Mouse (Mus musculus): Measurements from ENCODE around the gene Cphx3.
"Not testable (repeated sequence)": the region's sequence is repeated elsewhere in the genome, so short reads cannot be mapped to it uniquely, and the experiment has no call there.

The Cphx3 gene

GRCm38 (mm10) chr14:26173955-26174354 is 91.9 kb downstream of the Cphx3 start:
- not testable (repeated sequence) for DNase-seq (ENCODE audit: low spot score in 2 of 2)

- DNase-seq (ENCODE audit: low spot score in 2 of 2) = not testable (repeated sequence)
These were observed 92.9 kb downstream of the Cphx3 start for GRCm38 (mm10) chr14:26175028-26175427.

- DNase-seq (ENCODE audit: low spot score in 2 of 2) = not testable (repeated sequence)
These were observed 99.6 kb downstream of the Cphx3 start for GRCm38 (mm10) chr14:26181660-26182059.

GRCm38 (mm10) chr14:26182380-26182779 is 100.3 kb downstream of the Cphx3 start, which contains the start of gene Plac9b:
TSS of gene Plac9b (minus strand) at chr14:26182480.
- DNase-seq (ENCODE audit: low spot score in 2 of 2) = not testable (repeated sequence)

GRCm38 (mm10) chr14:26186638-26187037 is 104.5 kb downstream of the Cphx3 start:
- not testable (repeated sequence) for DNase-seq (ENCODE audit: low spot score in 2 of 2)

GRCm38 (mm10) chr14:26188361-26188760 is 106.3 kb downstream of the Cphx3 start:
- DNase-seq (ENCODE audit: low spot score in 2 of 2) = not testable (repeated sequence)

- DNase-seq (ENCODE audit: low spot score in 2 of 2) = not testable (repeated sequence)
These were observed 115.8 kb downstream of the Cphx3 start for GRCm38 (mm10) chr14:26197851-26198250.

- DNase-seq (ENCODE audit: low spot score in 2 of 2) = not testable (repeated sequence)
These were observed 124.3 kb downstream of the Cphx3 start for GRCm38 (mm10) chr14:26206197-26206925.

- DNase-seq (ENCODE audit: low spot score in 2 of 2) = not testable (repeated sequence)
These were observed 124.8 kb downstream of the Cphx3 start, which contains the start of gene Tmem254b for GRCm38 (mm10) chr14:26206926-26207247. TSS of gene Tmem254b (minus strand) at chr14:26207041.

- not testable (repeated sequence) for DNase-seq (ENCODE audit: low spot score in 2 of 2)
These were observed 134.3 kb downstream of the Cphx3 start for GRCm38 (mm10) chr14:26216233-26217000.

- not testable (repeated sequence) for DNase-seq (ENCODE audit: low spot score in 2 of 2)
These were observed 155.1 kb downstream of the Cphx3 start for GRCm38 (mm10) chr14:26237183-26237582.

- DNase-seq (ENCODE audit: low spot score in 2 of 2) = not testable (repeated sequence)
These were observed 175.9 kb downstream of the Cphx3 start, which contains the start of gene Duxbl3 for GRCm38 (mm10) chr14:26257756-26258617. TSS of gene Duxbl3 (plus strand) at chr14:26257962.

- not testable (repeated sequence) for DNase-seq (ENCODE audit: low spot score in 2 of 2)
These were observed 176.6 kb downstream of the Cphx3 start for GRCm38 (mm10) chr14:26258729-26259128.

Data from spleen, postnatal 4 days (tissue).